Mouse (Mus musculus) urinary bladder, postnatal 14 days (tissue): Measurements from ENCODE around the gene Pnpla8.
"Not testable (repeated sequence)": the region's sequence is repeated elsewhere in the genome, so short reads cannot be mapped to it uniquely, and the experiment has no call there.

Experiments
- DNase-seq: peaks from one replicate; pipeline ENCODE4 v3.0.0; 2021; ENCODE audit warnings: low spot score

Pnpla8 gene

DNA sequence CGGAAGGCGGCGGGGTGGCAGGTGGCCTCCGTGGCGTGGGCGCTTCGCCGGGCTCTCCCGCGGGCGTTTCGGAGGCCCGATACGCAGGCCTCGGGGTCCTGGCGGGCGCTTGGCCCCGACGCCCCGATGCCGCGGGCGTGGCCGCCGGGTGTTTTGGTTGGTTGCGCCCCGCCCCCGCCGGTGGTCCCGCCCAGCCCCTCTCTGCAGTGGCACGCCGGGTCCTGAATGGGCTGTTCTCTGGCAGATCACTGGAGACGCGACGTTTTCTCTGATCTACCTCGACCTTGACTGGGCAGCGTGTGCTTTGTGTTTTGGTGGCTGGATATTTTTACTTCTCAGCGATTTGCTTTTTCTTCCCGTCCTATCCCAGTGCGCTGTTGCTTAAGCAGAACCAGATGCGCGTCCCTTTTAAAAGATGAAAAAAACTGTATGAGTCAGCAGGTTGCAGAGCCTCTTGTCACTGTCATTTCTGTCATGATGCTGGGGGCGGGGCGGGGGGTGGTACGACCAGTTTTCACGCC, 48.2 kb downstream of the Pnpla8 start:
- DNase-seq: peak; percentile 73

- DNase-seq: no peak
Measured at GRCm38 (mm10) chr12:44274125-44274835, 53.1 kb downstream of the Pnpla8 start.

DNA sequence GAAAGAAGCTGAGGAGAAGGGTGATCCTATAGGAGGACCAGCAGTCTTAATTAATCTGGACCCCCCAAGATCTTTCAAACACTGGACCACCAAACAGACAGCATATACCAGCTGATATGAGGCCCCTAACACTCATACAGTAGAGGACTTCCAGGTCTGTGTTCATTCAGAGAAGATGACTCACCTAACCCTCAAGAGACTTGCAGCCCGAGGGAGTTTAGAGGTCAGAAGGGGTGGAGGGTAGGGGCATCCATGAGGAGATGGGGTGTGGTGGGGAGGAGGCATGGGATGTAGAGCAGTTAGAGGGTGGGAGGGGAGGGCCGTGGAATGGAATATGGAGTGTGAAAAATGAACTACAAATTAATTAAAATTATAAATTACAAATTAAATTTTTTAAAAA, 59.0 kb downstream of the Pnpla8 start:
- not testable (repeated sequence) for DNase-seq

DNA sequence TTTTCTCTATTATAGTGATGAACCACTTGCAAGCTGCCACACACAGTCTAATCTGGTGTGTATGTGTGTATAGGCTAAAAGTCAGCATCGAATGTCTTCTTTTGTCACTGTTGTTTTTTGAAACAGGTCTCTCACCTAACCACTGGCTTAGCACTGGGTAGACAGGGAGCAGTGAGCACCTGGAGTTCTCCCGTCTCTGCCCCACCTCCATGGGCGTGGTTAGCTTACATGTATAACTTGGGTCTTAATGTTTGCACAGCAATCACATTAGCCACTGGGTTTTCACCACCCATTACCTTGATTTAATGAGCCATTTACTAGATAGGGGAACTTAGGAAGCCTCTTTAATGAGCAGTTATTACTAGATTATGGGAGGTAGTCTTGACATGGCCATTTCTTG, 60.4 kb downstream of the Pnpla8 start:
- DNase-seq: no peak

- DNase-seq: no peak
Measured at GRCm38 (mm10) chr12:44283378-44283777, 62.2 kb downstream of the Pnpla8 start.

- no peak for DNase-seq
Measured at GRCm38 (mm10) chr12:44286992-44287391, 65.8 kb downstream of the Pnpla8 start.

DNA sequence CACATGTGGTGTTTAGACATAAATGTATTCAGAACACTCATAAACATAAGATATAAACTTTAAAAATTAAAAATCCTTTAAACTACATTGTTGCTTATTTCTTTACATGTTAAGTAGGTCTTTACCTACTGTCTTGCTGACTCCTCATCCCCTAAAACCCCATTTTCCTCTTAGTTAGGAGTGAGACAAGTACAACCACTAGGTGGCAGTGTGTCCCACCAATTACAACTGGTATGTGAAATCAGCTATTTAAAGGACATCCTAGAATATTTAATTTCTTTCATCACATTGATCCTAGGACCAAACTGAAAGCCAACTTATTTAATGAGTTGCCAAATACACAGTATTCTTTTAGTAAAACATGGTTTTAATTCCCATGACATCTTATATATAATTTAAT, 71.1 kb downstream of the Pnpla8 start:
- peak; percentile 65 for DNase-seq

GRCm38 (mm10) chr12:44300793-44301192, 79.6 kb downstream of the Pnpla8 start:
- no peak for DNase-seq

DNA sequence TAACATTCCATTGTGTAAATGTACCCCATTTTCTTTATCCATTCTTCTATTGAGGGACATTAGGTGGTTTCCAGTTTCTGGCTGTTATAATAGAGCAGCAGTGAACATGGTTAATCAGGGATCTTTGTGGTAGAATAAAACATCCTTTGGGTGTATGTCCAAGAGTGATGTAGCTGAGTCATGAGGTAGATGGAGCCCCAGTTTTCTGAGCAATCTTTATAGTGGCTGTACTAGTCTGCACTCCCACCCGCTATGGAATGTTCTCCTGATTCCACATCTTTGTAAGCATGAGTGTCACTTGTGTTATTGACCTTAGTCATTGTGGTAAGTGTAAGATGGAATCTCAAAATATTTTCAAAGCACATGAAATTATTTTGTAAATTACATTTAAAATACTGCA, 82.8 kb downstream of the Pnpla8 start:
- no peak for DNase-seq

DNA sequence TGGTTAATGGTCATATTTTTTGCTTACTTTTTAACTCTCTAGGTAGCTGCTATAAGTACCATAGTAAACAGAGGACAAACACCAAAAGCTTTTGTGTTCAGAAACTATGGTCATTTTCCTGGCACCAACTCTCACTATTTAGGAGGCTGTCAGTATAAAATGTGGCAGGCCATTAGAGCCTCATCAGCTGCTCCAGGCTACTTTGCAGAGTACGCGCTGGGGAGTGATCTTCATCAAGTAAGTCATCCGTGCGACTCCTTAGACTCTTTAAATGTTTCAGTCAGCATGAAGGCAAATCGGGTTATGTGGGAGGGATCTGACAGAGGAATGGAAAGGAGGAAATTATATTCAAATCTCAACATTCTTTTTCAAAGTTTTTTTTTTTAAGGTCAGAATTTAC, 83.7 kb downstream of the Pnpla8 start:
- no peak for DNase-seq

DNA sequence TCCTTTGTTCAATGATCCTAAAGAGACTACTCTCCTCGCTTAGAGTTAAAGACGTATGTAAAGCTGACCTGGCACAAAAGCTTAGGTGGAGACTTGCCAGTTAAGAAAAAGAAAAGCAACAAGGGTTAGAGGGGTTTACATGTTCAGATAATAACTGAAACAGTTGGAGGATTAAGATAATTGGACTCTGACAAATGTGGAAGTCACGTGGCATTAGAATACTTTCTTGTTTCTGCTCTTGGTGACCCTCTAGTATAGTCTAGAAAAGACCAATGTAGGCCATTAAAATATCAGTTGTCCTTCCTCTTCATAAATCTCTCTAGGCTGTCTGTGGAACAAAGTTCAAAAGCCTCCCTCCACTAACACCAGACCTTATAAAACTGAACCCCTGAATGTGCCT, 87.1 kb downstream of the Pnpla8 start:
- no peak for DNase-seq

GRCm38 (mm10) chr12:44315212-44315611, 94.0 kb downstream of the Pnpla8 start:
- DNase-seq: no peak

DNA sequence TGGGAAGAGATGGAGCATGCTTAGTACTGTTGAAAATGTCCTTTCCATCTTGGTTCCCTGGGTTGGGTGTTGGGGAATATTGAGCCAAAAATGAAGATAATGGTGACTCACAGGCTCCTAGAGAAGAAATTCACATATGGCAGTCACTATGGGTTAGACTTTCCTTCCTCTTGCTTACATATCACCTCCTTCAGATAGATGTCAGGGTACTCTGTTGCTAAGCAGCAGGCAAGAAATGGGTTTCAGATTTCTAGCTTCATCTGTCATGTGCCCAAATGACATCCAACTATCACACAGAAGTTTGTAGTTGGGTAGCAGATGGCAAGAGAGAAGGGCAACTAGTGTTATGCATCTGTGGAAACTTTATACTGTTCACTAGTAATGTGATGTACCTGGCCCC, 103.9 kb downstream of the Pnpla8 start:
- DNase-seq: no peak

DNA sequence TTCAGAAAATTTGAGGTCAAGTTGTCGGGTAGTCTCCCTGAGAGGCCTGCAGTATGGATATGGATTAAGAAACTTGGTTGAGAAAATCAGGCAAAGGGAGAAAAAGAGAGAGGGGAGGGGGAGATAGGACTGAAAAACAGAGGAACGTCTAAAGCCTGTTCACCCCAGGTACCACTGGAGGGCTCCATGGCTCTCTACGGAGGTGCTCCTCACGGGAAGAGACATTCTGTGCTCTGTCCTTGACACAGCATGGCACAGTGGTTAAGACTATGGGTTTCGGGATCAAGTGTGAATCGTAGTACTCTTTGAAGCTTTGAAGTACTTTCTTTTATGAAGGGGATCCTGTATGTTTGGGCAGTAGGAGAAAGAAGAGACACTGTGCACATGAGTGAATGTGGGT, 106.3 kb downstream of the Pnpla8 start:
- no peak for DNase-seq

DNA sequence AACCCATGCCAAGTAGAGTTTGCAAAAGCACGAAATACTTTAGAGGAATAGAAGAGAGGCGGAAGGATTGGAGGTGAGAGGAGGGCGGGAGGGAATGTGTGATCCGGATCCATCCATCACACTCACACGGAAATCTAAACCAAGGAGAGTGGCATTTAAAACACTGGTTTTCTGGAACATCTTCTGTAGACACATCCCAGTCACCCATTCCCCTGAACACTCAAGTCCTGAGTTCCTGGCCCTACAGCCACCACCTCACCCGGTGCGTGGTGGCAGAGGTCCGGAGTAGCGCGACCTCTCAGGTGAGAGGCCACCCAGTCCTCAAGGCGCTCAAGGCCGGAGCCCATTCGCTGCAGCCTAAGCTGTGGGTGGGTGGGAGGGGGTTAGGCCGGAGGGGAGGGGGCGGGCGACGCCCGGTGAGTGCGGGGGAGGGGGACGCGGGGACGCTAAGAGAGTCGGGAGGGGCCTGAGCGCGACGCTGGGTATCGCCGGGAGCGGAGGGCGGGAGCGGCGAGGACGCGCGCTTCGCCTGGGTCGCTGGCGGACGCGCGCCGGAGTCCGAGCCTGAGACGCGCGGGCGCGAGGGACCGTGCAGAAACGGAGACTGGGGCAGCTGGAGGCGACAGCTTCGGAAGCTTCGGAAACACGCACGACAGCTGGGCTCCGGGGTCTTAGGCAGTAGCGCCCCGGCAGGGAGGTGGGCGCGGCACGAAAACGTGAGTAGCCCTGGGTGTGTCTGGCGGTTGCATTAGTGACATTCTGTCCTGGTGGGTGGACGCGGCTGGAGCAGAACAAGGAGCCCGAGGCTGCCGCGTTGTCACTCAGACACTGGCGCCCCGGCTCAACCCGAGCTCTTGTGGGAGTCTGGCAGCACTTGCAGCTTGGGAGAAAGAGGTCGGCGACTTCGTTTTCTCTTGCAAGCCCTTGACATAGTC, 107.5 kb downstream of the Pnpla8 start, which contains the start of gene Nrcam:
Gene Nrcam (plus strand): TSS at position 505 of the 935 bp plus-strand sequence.
- peak; percentile 7 for DNase-seq

- no peak for DNase-seq
Measured at GRCm38 (mm10) chr12:44329316-44330215, 108.4 kb downstream of the Pnpla8 start.

DNA sequence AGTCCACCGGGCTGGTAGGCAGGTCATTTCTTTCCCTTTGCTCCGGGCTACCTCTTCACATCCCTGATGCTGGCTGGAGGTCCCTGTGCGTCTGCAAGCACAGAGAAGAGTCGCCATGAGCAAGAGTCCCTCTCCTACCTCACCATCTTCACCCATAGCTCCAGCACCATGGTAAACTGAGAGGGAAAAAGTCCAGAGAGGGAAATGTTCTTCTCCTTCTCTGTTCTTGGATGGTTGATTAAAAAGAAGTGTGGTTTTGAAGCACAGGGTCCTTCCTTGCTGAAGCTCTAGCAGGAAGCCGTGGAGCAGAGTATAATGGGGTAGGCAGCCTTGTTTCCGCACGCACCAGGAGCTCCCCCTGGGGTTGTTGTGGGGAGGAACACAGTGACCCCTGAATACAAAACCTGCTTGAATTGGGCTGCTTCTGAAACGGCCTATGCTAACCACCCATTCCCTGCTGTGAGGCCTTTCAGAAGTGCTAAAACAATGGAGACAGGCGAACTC, 109.1 kb downstream of the Pnpla8 start:
- no peak for DNase-seq

DNA sequence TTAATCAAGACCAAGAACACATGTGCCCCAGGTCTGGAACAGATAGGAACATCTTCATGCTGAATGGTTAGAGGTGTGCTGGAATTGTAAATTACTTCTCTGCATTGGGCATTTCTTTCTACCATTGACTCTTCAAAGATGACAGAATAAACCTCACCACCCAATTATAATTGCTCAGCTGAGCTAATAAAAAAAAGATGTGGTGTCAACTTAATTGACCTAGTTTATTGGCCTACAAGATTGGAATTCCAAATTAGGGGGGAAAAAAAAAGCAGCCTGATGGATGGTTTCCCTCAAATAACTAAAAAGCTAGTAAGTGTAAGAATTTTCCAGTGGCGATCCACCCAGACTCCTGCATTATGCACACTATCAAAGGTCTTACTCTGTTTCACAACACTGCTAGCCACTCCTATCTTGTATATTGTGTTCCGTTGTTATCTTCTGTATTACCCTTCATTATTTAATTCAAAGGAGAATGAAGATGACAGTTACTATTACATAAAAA, 116.0 kb downstream of the Pnpla8 start:
- no peak for DNase-seq

DNA sequence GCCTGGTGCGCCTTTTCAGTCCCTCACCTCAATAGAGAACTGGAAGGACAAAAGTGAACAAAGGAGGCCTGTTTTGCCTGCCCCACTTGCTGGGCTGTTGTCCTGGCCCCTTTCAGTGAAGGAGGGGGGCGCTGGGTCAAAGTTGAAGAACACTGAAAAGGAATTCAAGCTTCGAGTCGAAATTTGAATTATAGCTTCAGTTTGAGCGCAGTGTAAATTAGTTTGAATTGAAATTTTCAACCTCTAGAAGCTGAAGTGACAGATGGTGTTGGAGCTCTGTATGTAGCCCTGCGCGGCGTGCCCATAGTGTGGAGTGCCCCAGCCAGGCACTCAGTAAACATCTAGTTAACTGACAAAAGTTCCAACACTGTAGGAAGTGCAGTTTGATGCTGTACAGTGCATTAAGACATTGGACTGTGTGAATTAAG, 117.0 kb downstream of the Pnpla8 start:
- DNase-seq: no peak

DNA sequence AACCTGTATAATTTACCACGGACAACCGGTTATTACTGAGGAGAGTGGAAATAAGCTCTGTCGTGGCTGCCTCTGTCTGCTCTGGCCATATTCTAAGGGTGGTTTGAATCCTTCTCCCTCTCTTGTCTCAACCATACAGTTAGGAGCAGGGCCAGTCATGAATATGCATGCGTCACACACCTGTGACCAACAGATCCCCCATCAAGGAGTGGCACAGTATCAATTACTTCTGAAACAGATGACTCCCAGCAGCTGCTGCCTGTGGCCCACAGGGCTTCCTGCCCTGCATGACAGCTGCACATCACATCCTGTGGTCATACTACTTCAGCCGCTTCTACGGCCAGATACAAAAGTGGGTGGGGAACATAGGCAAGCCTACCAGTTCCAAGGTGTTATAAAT, 122.9 kb downstream of the Pnpla8 start:
- no peak for DNase-seq

- DNase-seq: no peak
Measured at GRCm38 (mm10) chr12:44345251-44345650, 124.1 kb downstream of the Pnpla8 start.
